Mouse (Mus musculus) CH12.LX (cell line): ENCODE measurements around the gene Adgrb3.

ENCODE experiments used
- CTCF ChIP-seq, 2 experiments: IDR thresholded peaks in 1 of 2; conservative IDR thresholded peaks in 1 of 2; 2 replicates each; pipeline ENCODE4 v1.5.1; 2011 to 2012; ENCODE audit warnings: low read depth in 2 of 2, low read length in 2 of 2, improper control_type of control experiment in 1 of 2, inconsistent platforms in 1 of 2, mild to moderate bottlenecking in 1 of 2, moderate library complexity in 1 of 2
- ELF1 ChIP-seq: IDR thresholded peaks from 2 replicates; pipeline ENCODE4 v1.6.1; 2014; ENCODE audit warnings: low read depth, mild to moderate bottlenecking, inconsistent platforms, low read length, improper control_type of control experiment
- HCFC1 ChIP-seq: IDR thresholded peaks from 2 replicates; pipeline ENCODE4 v1.6.1; 2012; ENCODE audit warnings: low read depth, mild to moderate bottlenecking, inconsistent platforms, low read length, improper control_type of control experiment
- MAFK ChIP-seq: IDR thresholded peaks from 2 replicates; pipeline ENCODE4 v1.6.1; 2011; ENCODE audit warnings: low read length, improper control_type of control experiment; ENCODE audit not compliant: insufficient replicate concordance
- MAZ ChIP-seq: IDR thresholded peaks from 2 replicates; pipeline ENCODE4 v1.6.1; 2012; ENCODE audit warnings: low read depth, mild to moderate bottlenecking, inconsistent platforms, low read length, improper control_type of control experiment, moderate library complexity
- MEF2A ChIP-seq: IDR thresholded peaks from 2 replicates; pipeline ENCODE4 v1.6.1; 2014; ENCODE audit warnings: low read depth, mild to moderate bottlenecking, inconsistent platforms, low read length, improper control_type of control experiment, borderline replicate concordance
- PAX5 ChIP-seq: IDR thresholded peaks from 2 replicates; pipeline ENCODE4 v1.6.1; 2012; ENCODE audit warnings: low read length, inconsistent platforms, mixed read lengths
- POLR2A ChIP-seq: IDR thresholded peaks from 2 replicates; pipeline ENCODE4 v1.6.1; 2011; ENCODE audit warnings: low read depth, mild to moderate bottlenecking, improper control_type of control experiment, low read length
- TCF12 ChIP-seq: IDR thresholded peaks from 2 replicates; pipeline ENCODE4 v1.6.1; 2014; ENCODE audit warnings: low read depth, mild to moderate bottlenecking, inconsistent platforms, low read length, improper control_type of control experiment
- USF2 ChIP-seq: conservative IDR thresholded peaks from 2 replicates; pipeline ENCODE4 v1.6.1; 2011; ENCODE audit warnings: low read depth, low read length, improper control_type of control experiment
- ZC3H11A ChIP-seq: IDR thresholded peaks from 2 replicates; pipeline ENCODE4 v1.6.1; 2012; ENCODE audit warnings: low read depth, mild to moderate bottlenecking, inconsistent platforms, low read length, improper control_type of control experiment
- ZMIZ1 ChIP-seq: IDR thresholded peaks from 2 replicates; pipeline ENCODE4 v1.6.1; 2012; ENCODE audit warnings: low read depth, mild to moderate bottlenecking, inconsistent platforms, low read length, improper control_type of control experiment

GRCm38 (mm10) chr1:25199392-25199791 is 630.1 kb downstream of the Adgrb3 start:
- TF ChIP-seq POLR2A (no peak), CTCF (conservative IDR thresholded peaks at IDR 0.05 in 1 of 2, IDR thresholded peaks at IDR 0.05 in 1 of 2; ENCODE audit: low read depth in 2 of 2, low read length in 2 of 2) (no peak), HCFC1 (no peak), ZC3H11A (no peak), ZMIZ1 (no peak), MAZ (no peak), ELF1 (no peak), PAX5 (no peak), MEF2A (no peak), MAFK (no peak), TCF12 (no peak), USF2 (no peak)
